Mouse (Mus musculus): ENCODE data around the gene Pax4.

Gene Pax4

GRCm38 (mm10) chr6:28396051-28396852 lies 52.9 kb downstream of the Pax4 start:
- DNase-seq: no peak
